Mouse (Mus musculus) midbrain, embryonic 16.5 days (tissue): ENCODE measurements around the gene St8sia6. TPM values are rescaled to one million over a fixed set of nuclear protein-coding genes. Genes with fewer than 3 reads are reported as not detected.

ENCODE experiments used
- ATAC-seq: fragments of 200-750 bp; cut with Nextera tagmentation; 2 replicates; pipeline ENCODE4 v1.8.0; 2017; ENCODE audit warnings: moderate TSS enrichment
- H3K27ac ChIP-seq: fragments of 300-500 bp; sonication (generic); 2 replicates; pipeline ENCODE4 v1.5.1; 2014; ENCODE audit warnings: mild to moderate bottlenecking, low read length, mixed read lengths
- H3K27me3 ChIP-seq: fragments of 300-500 bp; sonication (generic); 2 replicates; pipeline ENCODE4 v1.6.1; 2014; ENCODE audit warnings: low read depth, low read length, mixed read lengths; ENCODE audit not compliant: control insufficient read depth, insufficient read depth
- H3K36me3 ChIP-seq: fragments of 300-500 bp; sonication (generic); 2 replicates; pipeline ENCODE4 v1.6.1; 2014; ENCODE audit warnings: mild to moderate bottlenecking, low read length, moderate library complexity, mixed read lengths; ENCODE audit not compliant: control insufficient read depth, insufficient read depth
- H3K4me1 ChIP-seq: fragments of 300-500 bp; sonication (generic); 2 replicates; pipeline ENCODE4 v1.6.1; 2014; ENCODE audit warnings: mild to moderate bottlenecking, low read length, mixed read lengths; ENCODE audit not compliant: control insufficient read depth, insufficient read depth
- H3K4me2 ChIP-seq: fragments of 300-500 bp; sonication (generic); 2 replicates; pipeline ENCODE4 v1.6.1; 2014; ENCODE audit warnings: mild to moderate bottlenecking, low read length, mixed read lengths
- H3K4me3 ChIP-seq: fragments of 300-500 bp; sonication (generic); 2 replicates; pipeline ENCODE4 v1.5.1; 2014; ENCODE audit warnings: low read depth, mild to moderate bottlenecking, low read length, moderate library complexity, mixed read lengths
- H3K9ac ChIP-seq: fragments of 300-500 bp; sonication (generic); 2 replicates; pipeline ENCODE4 v1.6.1; 2014; ENCODE audit warnings: low read depth, low read length, mixed read lengths
- H3K9me3 ChIP-seq: fragments of 300-500 bp; sonication (generic); replicated peaks from 2 replicates; pipeline ENCODE4 v1.6.1; 2014; ENCODE audit warnings: mild to moderate bottlenecking, low read length, mixed read lengths; ENCODE audit not compliant: control insufficient read depth, poor library complexity, severe bottlenecking
- WGBS: fragments of 180-500 bp; shearing (Covaris S2); extraction: QIAGEN DNeasy Blood & Tissue Kit; methylation state at CpG from one replicate; pipeline ENCODE4 v1.1.7; 2014; 5-methylcytosine and 5-hydroxymethylcytosine counted together
- polyA plus RNA-seq: library from polyadenylated mRNA; unstranded; fragments of >200 nt; fragmentation: Nextera tagmentation; extraction: Ambion mirVana; gene quantifications from 2 replicates; pipeline ENCODE4 v1.2.1, GENCODE M21; 2015

Gene St8sia6
- 1.4 and 1.9 TPM in 2 replicates for polyA plus RNA-seq

DNA sequence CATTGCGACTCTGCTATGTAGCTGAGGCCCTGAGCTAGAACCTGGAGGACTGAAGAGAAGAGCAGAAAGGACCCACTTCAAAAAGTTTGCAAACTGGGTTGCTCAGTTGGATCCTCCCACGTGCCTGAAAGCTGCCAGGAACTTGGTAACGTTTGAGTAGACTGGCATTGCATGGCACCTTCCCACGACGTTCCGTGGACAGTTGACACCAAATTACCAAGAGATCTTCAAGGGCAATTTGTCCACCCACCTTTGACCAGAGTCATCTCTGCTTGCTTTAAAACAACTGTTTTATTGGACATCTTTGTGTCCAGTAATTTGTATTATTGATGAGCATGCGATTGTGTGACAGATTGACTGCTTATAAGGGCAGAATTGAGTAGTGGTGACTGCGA, at the start of gene St8sia6:
St8sia6 (minus strand) TSS at position 96 of the 395 bp plus-strand sequence.
- Histone ChIP-seq H3K27ac (no peak within 1 kb of the TSS), H3K36me3 (no peaks in the 10 kb centered on the region), H3K9me3 (no peaks in the 10 kb centered on the region), H3K4me1 (peaks cover 5% of the 10 kb centered on the region; the same call in 1 of the 2 replicates), H3K4me2 (peak within 1 kb of the TSS; percentile 75), H3K9ac (peak within 1 kb of the TSS; percentile 74), H3K27me3 (peaks cover 2% of the 10 kb centered on the region), H3K4me3 (peak within 1 kb of the TSS; percentile 68)
- WGBS: 57% methylated on average over 8 of the region's 8 CpGs
- no peak for ATAC-seq

DNA sequence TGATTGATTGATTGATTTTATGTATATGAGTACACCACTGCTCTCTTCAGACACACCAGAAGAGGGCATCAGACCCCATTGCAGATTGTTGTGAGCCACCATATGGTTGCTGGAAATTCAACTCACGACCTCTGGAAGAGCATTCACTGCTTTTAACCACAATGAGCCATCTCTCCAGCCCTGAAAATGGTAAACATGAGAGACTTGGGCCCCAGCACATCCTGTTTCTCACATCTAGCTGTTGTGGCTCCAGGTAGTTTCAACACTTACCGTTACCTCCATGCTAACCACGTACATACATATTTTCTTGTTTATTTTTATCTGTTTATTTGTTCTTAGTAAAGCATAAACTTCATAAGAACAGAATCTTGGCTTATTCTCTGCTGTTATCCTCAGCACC, 42.4 kb upstream of the St8sia6 start:
- Histone ChIP-seq H3K36me3 (no peaks in the 10 kb centered on the region), H3K4me3 (no peak overlapping the region), H3K4me1 (no peaks in the 10 kb centered on the region), H3K9ac (no peak overlapping the region), H3K4me2 (no peak overlapping the region), H3K9me3 (no peaks in the 10 kb centered on the region), H3K27me3 (no peaks in the 10 kb centered on the region), H3K27ac (no peak overlapping the region)
- ATAC-seq: no peak
- WGBS: 85% methylated on average over 3 of the region's 3 CpGs

DNA sequence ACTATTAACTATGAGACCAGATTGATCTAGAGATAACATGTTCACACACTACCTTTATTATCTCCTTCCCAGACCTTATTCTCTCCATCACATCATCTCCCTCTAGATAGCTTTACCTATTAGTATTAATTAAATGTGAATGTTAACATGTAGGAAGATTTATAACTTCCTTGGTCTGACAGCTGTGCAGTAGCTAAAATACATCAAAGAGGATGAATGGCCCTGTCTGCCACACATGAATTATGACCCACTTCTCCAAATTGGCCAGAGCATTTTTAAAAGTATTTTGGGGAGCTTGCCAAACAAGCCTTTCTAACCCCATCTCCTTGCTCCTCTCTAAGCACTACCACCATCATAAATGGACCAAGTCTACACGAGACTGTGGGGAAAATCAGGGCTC, 41.1 kb upstream of the St8sia6 start:
- no peak for ATAC-seq
- WGBS: 89% methylated on average over 1 of the region's 1 CpGs

DNA sequence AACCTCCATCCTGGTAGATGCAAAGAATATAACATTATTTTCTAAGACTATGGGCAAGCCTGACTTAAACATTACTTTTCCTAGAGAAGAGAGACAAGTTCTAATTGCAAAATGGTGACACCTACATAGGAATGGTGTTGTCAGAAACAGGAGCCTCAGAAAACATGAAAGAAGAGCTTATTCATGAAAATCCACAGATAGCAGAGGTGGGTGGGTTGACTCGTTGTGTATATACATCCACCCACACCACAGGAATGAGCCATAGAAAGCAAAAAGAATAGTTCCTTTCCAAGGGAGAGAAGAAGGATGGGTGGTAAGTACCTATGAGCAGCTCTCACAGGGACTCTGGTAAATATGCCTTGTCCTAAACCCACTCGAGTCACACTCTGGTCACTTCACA, 22.8 kb upstream of the St8sia6 start:
- 84% methylated on average over 2 of the region's 2 CpGs for WGBS
- Histone ChIP-seq H3K9me3 (no peaks in the 10 kb centered on the region), H3K4me3 (no peak overlapping the region), H3K4me2 (no peak overlapping the region), H3K27me3 (no peaks in the 10 kb centered on the region), H3K27ac (no peak overlapping the region), H3K36me3 (no peaks in the 10 kb centered on the region), H3K9ac (no peak overlapping the region), H3K4me1 (no peaks in the 10 kb centered on the region)
- no peak for ATAC-seq

More for the DNA sequence above, 41.1 kb upstream of the St8sia6 start:
- Histone ChIP-seq H3K4me1 (no peaks in the 10 kb centered on the region), H3K36me3 (no peaks in the 10 kb centered on the region), H3K4me3 (no peak overlapping the region), H3K27ac (no peak overlapping the region), H3K9ac (no peak overlapping the region), H3K27me3 (no peaks in the 10 kb centered on the region), H3K9me3 (no peaks in the 10 kb centered on the region), H3K4me2 (no peak overlapping the region)

DNA sequence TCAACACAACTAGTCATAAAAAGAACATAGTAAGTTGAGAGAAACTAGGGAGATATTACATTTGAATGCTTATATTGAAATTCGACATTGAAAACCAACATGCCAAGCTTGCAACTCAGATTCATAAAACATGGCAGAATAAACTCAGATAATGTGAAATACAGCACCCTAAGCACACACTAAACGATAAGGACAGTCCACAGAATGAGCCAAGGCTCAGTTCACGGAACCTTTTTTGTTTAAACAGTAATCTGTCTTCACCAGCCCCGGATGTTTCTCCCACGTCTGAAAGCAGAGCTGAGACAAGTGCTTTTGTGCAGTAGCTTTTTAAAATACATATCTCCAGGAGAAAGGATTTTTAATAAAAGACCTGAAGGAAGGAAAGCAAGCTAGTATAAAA, 14.7 kb upstream of the St8sia6 start:
- Histone ChIP-seq H3K9me3 (no peaks in the 10 kb centered on the region; the same call in 1 of the 2 replicates), H3K27ac (no peak overlapping the region), H3K4me1 (no peaks in the 10 kb centered on the region), H3K4me2 (no peak overlapping the region), H3K27me3 (no peaks in the 10 kb centered on the region), H3K4me3 (no peak overlapping the region), H3K36me3 (no peaks in the 10 kb centered on the region), H3K9ac (no peak overlapping the region)
- WGBS: 63% methylated on average over 5 of the region's 5 CpGs
- no peak for ATAC-seq

DNA sequence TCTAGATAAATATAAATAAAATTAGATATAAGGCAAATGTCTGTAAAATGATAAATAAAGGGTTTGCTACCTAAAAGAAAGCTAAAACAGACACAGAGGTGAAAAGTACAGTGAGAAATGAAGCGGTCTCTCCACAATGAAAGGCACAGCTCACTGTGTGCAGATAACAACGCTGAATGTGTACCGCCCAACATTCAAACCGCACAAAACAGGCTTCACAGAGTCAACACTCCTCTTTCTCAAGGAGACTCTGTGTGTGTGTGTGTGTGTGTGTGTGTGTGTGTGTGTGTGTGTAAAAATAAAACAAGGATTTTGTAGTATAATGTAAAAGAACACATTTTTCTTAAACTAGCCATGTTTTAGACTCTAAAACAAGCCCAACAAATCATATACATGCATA, 14.1 kb upstream of the St8sia6 start:
- no peak overlapping the region for H3K4me3 ChIP-seq
- no peak overlapping the region for H3K27ac ChIP-seq
- no peak for ATAC-seq
- H3K36me3 ChIP-seq: no peaks in the 10 kb centered on the region
- no peak overlapping the region for H3K9ac ChIP-seq
- H3K4me2 ChIP-seq: no peak overlapping the region
- H3K4me1 ChIP-seq: no peaks in the 10 kb centered on the region
- no peaks in the 10 kb centered on the region; the same call in 1 of the 2 replicates for H3K9me3 ChIP-seq
- H3K27me3 ChIP-seq: no peaks in the 10 kb centered on the region
- WGBS: 71% methylated on average over 4 of the region's 4 CpGs

DNA sequence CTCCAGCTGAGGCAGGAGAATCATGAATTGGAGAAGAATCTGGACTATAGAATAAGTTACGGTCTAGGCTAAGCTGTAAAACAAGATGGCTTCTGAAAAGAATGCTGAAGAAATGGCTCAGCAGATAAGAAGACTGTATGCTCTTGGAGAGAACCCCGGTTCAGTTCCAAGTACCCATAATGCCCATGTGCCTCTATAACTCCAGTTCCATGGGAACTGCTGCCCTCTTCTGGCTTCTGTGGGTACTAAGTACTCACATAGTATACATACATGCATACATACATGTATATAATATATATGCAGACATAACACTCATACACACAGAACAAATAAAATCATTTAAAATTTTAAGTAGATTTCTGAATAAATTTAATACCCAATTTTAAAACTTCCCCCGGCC, 12.3 kb upstream of the St8sia6 start:
- Histone ChIP-seq H3K9ac (no peak overlapping the region), H3K4me2 (no peak overlapping the region), H3K9me3 (no peaks in the 10 kb centered on the region; the same call in 1 of the 2 replicates), H3K36me3 (no peaks in the 10 kb centered on the region), H3K4me3 (no peak overlapping the region), H3K27me3 (no peaks in the 10 kb centered on the region), H3K4me1 (no peaks in the 10 kb centered on the region), H3K27ac (no peak overlapping the region)
- ATAC-seq: no peak
- WGBS: 90% methylated on average over 3 of the region's 3 CpGs

DNA sequence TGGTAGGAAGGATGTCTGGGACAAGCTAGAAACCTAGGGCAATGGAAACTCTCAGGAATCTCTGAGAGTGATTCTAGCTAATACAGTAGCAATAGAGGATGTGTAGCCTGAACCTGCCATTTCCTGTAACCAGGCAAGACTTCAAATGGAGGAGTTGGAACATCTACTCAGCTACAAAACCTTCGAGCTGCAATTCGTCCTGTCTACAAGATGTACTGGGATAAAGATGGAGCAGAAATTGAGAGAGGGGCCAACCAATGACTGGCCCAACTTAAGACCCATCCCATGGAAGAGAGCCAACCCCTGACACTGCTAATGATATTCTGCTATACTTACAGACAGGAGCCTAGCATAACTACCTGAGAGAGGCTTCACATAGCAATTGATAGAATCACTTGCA, 6.8 kb upstream of the St8sia6 start:
- Histone ChIP-seq H3K27me3 (no peaks in the 10 kb centered on the region), H3K4me3 (no peak overlapping the region), H3K9ac (no peak overlapping the region), H3K9me3 (no peaks in the 10 kb centered on the region), H3K4me2 (no peak overlapping the region), H3K4me1 (no peaks in the 10 kb centered on the region), H3K27ac (no peak overlapping the region), H3K36me3 (no peaks in the 10 kb centered on the region)
- WGBS: 91% methylated on average over 2 of the region's 2 CpGs
- no peak for ATAC-seq

DNA sequence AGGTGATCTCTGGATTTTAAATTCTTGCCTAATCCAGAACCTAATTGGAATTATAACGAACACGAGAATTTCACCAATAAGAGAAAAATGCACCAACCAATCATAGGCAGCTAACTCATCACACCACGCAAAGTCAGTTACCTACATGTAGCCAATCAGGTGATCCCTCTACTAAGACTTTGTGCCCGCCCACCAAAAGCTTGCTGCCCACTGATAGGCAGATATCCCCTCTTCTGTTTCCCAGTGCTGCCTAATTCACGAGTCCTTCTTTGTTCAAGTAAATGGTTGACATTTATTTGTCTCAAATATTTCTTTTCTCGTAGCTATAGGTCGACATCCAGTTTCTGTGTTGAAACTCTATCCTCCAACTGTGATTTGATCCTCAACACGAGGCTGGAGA, 582 bp upstream of the St8sia6 start:
- Histone ChIP-seq H3K4me2 (no peak overlapping the region), H3K9me3 (no peaks in the 10 kb centered on the region), H3K27me3 (peaks cover 2% of the 10 kb centered on the region), H3K4me1 (peaks cover 5% of the 10 kb centered on the region; the same call in 1 of the 2 replicates), H3K36me3 (no peaks in the 10 kb centered on the region), H3K4me3 (no peak overlapping the region), H3K27ac (no peak overlapping the region), H3K9ac (no peak overlapping the region)
- no peak for ATAC-seq
- WGBS: 91% methylated on average over 8 of the region's 8 CpGs
